Mouse (Mus musculus): Measurements from ENCODE around the gene Trim80.

Trim80 gene

GRCm38 (mm10) chr11:115439906-115440595, at the start of gene Trim80:
Trim80 (plus strand) TSS chr11:115440545.
- DNase-seq, result no peak

GRCm38 (mm10) chr11:115391358-115391757, 49.0 kb upstream of the Trim80 start:
- no peak for DNase-seq

GRCm38 (mm10) chr11:115393721-115394325, 46.5 kb upstream of the Trim80 start:
- DNase-seq, result no peak

GRCm38 (mm10) chr11:115398085-115398484, 42.3 kb upstream of the Trim80 start:
- peak; percentile 56 for DNase-seq

GRCm38 (mm10) chr11:115400126-115400525, 40.2 kb upstream of the Trim80 start:
- no peak for DNase-seq

GRCm38 (mm10) chr11:115400630-115401391, 39.5 kb upstream of the Trim80 start:
- no peak for DNase-seq

- DNase-seq, result peak; percentile 90
These were observed 36.8 kb upstream of the Trim80 start, which contains the start of gene Mrpl58 for GRCm38 (mm10) chr11:115403338-115404124. Mrpl58 (plus strand) TSS chr11:115403752.

- DNase-seq, result no peak
These were observed 34.6 kb upstream of the Trim80 start for GRCm38 (mm10) chr11:115405723-115406122.

GRCm38 (mm10) chr11:115406858-115407401, 33.4 kb upstream of the Trim80 start:
- DNase-seq, result no peak

GRCm38 (mm10) chr11:115408266-115408920, 32.0 kb upstream of the Trim80 start:
- DNase-seq, result peak; percentile 49

- DNase-seq, result no peak
These were observed 30.8 kb upstream of the Trim80 start for GRCm38 (mm10) chr11:115409556-115409955.

- peak; percentile 97 for DNase-seq
These were observed 20.7 kb upstream of the Trim80 start, which contains the start of the genes Atp5h and Kctd2 for GRCm38 (mm10) chr11:115419531-115420237. Atp5h (minus strand) TSS chr11:115419962. Kctd2 (plus strand) TSS chr11:115420128.

- peak; percentile 79 for DNase-seq
These were observed 19.8 kb upstream of the Trim80 start for GRCm38 (mm10) chr11:115420336-115421190.

- DNase-seq, result no peak
These were observed 19.0 kb upstream of the Trim80 start for GRCm38 (mm10) chr11:115421328-115421727.

- DNase-seq, result no peak
These were observed 18.4 kb upstream of the Trim80 start for GRCm38 (mm10) chr11:115421972-115422371.

GRCm38 (mm10) chr11:115423091-115423490, 17.3 kb upstream of the Trim80 start:
- DNase-seq, result no peak

- DNase-seq, result no peak
These were observed 15.7 kb upstream of the Trim80 start for GRCm38 (mm10) chr11:115424666-115425065.

GRCm38 (mm10) chr11:115425671-115426070, 14.7 kb upstream of the Trim80 start:
- no peak for DNase-seq

GRCm38 (mm10) chr11:115427482-115428331, 12.6 kb upstream of the Trim80 start:
- DNase-seq, result peak; percentile 88

Data from lung, postnatal 10 days (tissue).